12 mouse cellular contexts compared by ENCODE assay signal in genomic region chr11:95224124-95224893, GRCm38 (mm10). TPM values are rescaled to one million over a fixed set of nuclear protein-coding genes. Genes with fewer than 3 reads are reported as not detected.
DNase-seq lines count a peak whose midpoint lies in the region; ATAC-seq and TF ChIP-seq lines count a peak whose summit lies in the region.
"Had no signal": no experiment of that assay in that cellular context is flagged by ENCODE, and none has a peak within 500 bp of the region (broad histone marks: within the 10 kb centered on the region; RNA-seq: fewer than 3 reads in every experiment).

No protein-coding gene starts in this region.

- no peaks in the 10 kb centered on the region for H3K36me3 ChIP-seq in kidney, embryonic 14.5 days (ENCODE audit: control insufficient read depth, insufficient read depth, low read length)
- H3K36me3 ChIP-seq in lung, embryonic 14.5 days (ENCODE audit: insufficient read depth): no peaks in the 10 kb centered on the region
- no peaks in the 10 kb centered on the region for H3K36me3 ChIP-seq in stomach, embryonic 15.5 days

- ATAC-seq in kidney, embryonic 14.5 days (ENCODE audit: low FRiP score, low TSS enrichment): no peak
- peak; percentile 35; the same call in 1 of the 2 replicates for ATAC-seq in granulocyte monocyte progenitor cell, adult 5-6 weeks (replicated peaks; ENCODE audit: poor library complexity, severe bottlenecking)
- ATAC-seq in lung, embryonic 14.5 days (ENCODE audit: insufficient read depth): no peak
- no peak for ATAC-seq in stomach, embryonic 15.5 days (ENCODE audit: insufficient read depth, low FRiP score, low read depth)

- H3K27ac ChIP-seq in kidney, embryonic 14.5 days (ENCODE audit: low read depth, low read length): peak overlapping the region; percentile 17; the same call in 1 of the 2 replicates
- peak overlapping the region; percentile 89 for H3K27ac ChIP-seq in lung, embryonic 14.5 days (ENCODE audit: low read depth)
- H3K27ac ChIP-seq in stomach, embryonic 15.5 days: peak overlapping the region; percentile 76

- no peak for DNase-seq in kidney, adult 11 months
- DNase-seq in lung, embryonic 14.5 days: peak; percentile 45
- DNase-seq in thymus, postnatal 4 days: no peak
- DNase-seq in right cerebral cortex, postnatal 4 days: no peak
- DNase-seq in right cerebral cortex, adult 2 months (ENCODE audit: low spot score in 2 of 2): no peak

- TF ChIP-seq CTCF in lung, embryonic 14.5 days (IDR thresholded peaks at IDR 0.05; ENCODE audit: low read depth): no peak

- H3K4me3 ChIP-seq in kidney, embryonic 14.5 days (ENCODE audit: low read length): no peak overlapping the region
- H3K4me3 ChIP-seq in lung, embryonic 14.5 days (ENCODE audit: low read depth, low read length): peak overlapping the region; percentile 30
- peak overlapping the region; percentile 27; the same call in 1 of the 2 replicates for H3K4me3 ChIP-seq in stomach, embryonic 15.5 days (replicated peaks)

- WGBS in kidney, embryonic 14.5 days: 15% methylated on average over 15 of the region's 15 CpGs
- 16% methylated on average over 15 of the region's 15 CpGs for WGBS in lung, embryonic 14.5 days
- whole genome bisulfite sequencing in stomach, embryonic 15.5 days: 24% methylated on average over 15 of the region's 15 CpGs

- H3K27me3 ChIP-seq in kidney, embryonic 14.5 days (ENCODE audit: control insufficient read depth, insufficient read depth, low read length): peaks cover 29% of the 10 kb centered on the region
- H3K27me3 ChIP-seq in lung, embryonic 14.5 days (ENCODE audit: insufficient read depth, low read length): peaks cover 27% of the 10 kb centered on the region
- peaks cover 32% of the 10 kb centered on the region for H3K27me3 ChIP-seq in stomach, embryonic 15.5 days (replicated peaks)

- H3K4me2 ChIP-seq in kidney, embryonic 14.5 days (replicated peaks; ENCODE audit: low read depth, low read length): peak overlapping the region; percentile 55; the same call in 1 of the 2 replicates
- H3K4me2 ChIP-seq in lung, embryonic 14.5 days: peak overlapping the region; percentile 61
- peak overlapping the region; percentile 64 for H3K4me2 ChIP-seq in stomach, embryonic 15.5 days

- H3K4me1 ChIP-seq in kidney, embryonic 14.5 days (ENCODE audit: control insufficient read depth, insufficient read depth, low read length): peaks cover 23% of the 10 kb centered on the region
- H3K4me1 ChIP-seq in lung, embryonic 14.5 days (ENCODE audit: insufficient read depth): peaks cover 11% of the 10 kb centered on the region
- H3K4me1 ChIP-seq in stomach, embryonic 15.5 days: peaks cover 18% of the 10 kb centered on the region

- H3K9me3 ChIP-seq in kidney, embryonic 14.5 days (ENCODE audit: control insufficient read depth, low read length): no peaks in the 10 kb centered on the region
- no peaks in the 10 kb centered on the region for H3K9me3 ChIP-seq in lung, embryonic 14.5 days (ENCODE audit: low read depth, low read length)
- H3K9me3 ChIP-seq in stomach, embryonic 15.5 days: no peaks in the 10 kb centered on the region

- H3K9ac ChIP-seq in kidney, embryonic 14.5 days (ENCODE audit: low read depth, low read length): no peak overlapping the region
- H3K9ac ChIP-seq in lung, embryonic 14.5 days: no peak overlapping the region
- no peak overlapping the region for H3K9ac ChIP-seq in stomach, embryonic 15.5 days

RNA-seq across cellular contexts. Expression of gene Tac4, which starts 37.0 kb away (rescaled TPM):
- 0.20 TPM in 1 of 2 replicates, not detected in the other for polyA plus RNA-seq in kidney, embryonic 14.5 days (2014; fragmentation: Nextera tagmentation; extraction: Ambion mirVana)
- total RNA-seq in granulocyte monocyte progenitor cell, adult 5-6 weeks (2014; fragmentation: Nextera tagmentation): not detected in 2 replicates
- total RNA-seq in granulocyte monocyte progenitor cell, adult 5-6 weeks (2017): not detected in 2 replicates
- polyA plus RNA-seq in lung, embryonic 14.5 days (2014; fragmentation: Nextera tagmentation; extraction: Ambion mirVana): not detected in 2 replicates
- 0.10 and 0.14 TPM in 2 replicates for polyA plus RNA-seq in stomach, embryonic 15.5 days (2015; fragmentation: Nextera tagmentation; extraction: Ambion mirVana)
- total RNA-seq: adrenal gland, adult 2 months; heart, adult 8-10 months; layer of hippocampus, postnatal 14 days; monocyte, adult 5-6 weeks had no signal
- polyA plus RNA-seq: adrenal gland, adult 2 months had no signal

Comparison
In these comparisons a context has a peak if more than half of its experiments do, and no peak if none do; other contexts are left out.
1. H3K27ac ChIP-seq: peak in every context shown above with its lines; median percentile 89 in lung, embryonic 14.5 days; 76 in stomach, embryonic 15.5 days; 17 in kidney, embryonic 14.5 days.